Mouse (Mus musculus) kidney, postnatal 10 days (tissue): ENCODE results near the gene Dnmt3a.
A peak's percentile ranks its signal among the peaks of the same experiment; 100 is the strongest.
"Not testable (repeated sequence)": the region's sequence is repeated elsewhere in the genome, so short reads cannot be mapped to it uniquely, and the experiment has no call there.

Source experiments
- DNase-seq: peaks from one replicate; pipeline ENCODE4 v3.0.0; 2021; ENCODE audit warnings: mixed read lengths

The Dnmt3a gene

GRCm38 (mm10) chr12:3928841-3929240 lies 123.0 kb downstream of the Dnmt3a start:
- DNase-seq, result peak; percentile 36

GRCm38 (mm10) chr12:3930090-3930865 lies 124.5 kb downstream of the Dnmt3a start:
- DNase-seq, result not testable (repeated sequence)

- DNase-seq, result no peak
These were observed 136.2 kb downstream of the Dnmt3a start for GRCm38 (mm10) chr12:3942026-3942425.

GRCm38 (mm10) chr12:3944454-3945073 lies 138.8 kb downstream of the Dnmt3a start:
- no peak for DNase-seq

- no peak for DNase-seq
These were observed 141.7 kb downstream of the Dnmt3a start for GRCm38 (mm10) chr12:3947503-3947902.

- DNase-seq, result no peak
These were observed 148.8 kb downstream of the Dnmt3a start, which contains the start of gene Pomc for GRCm38 (mm10) chr12:3954651-3955050. Pomc (plus strand) TSS chr12:3954951.

- peak; percentile 35 for DNase-seq
These were observed 149.6 kb downstream of the Dnmt3a start for GRCm38 (mm10) chr12:3955371-3955770.

- DNase-seq, result no peak
These were observed 150.5 kb downstream of the Dnmt3a start for GRCm38 (mm10) chr12:3956351-3956750.

- DNase-seq, result peak; percentile 93
These were observed 154.2 kb downstream of the Dnmt3a start for GRCm38 (mm10) chr12:3959791-3960543.

- DNase-seq, result peak; percentile 29
These were observed 154.7 kb downstream of the Dnmt3a start for GRCm38 (mm10) chr12:3960553-3960952.
